Mouse (Mus musculus) kidney, embryonic 14.5 days (tissue): ENCODE measurements around the gene P2rx5. TPM values are rescaled to one million over a fixed set of nuclear protein-coding genes. Genes with fewer than 3 reads are reported as not detected.
A peak's percentile ranks its signal among the peaks of the same experiment; 100 is the strongest.

Source experiments
- ATAC-seq: fragments of 200-750 bp; cut with Nextera tagmentation; 2 replicates; pipeline ENCODE4 v1.8.0; 2017; ENCODE audit warnings: moderate number of reproducible peaks, mild to moderate bottlenecking, moderate TSS enrichment, moderate library complexity; ENCODE audit not compliant: low FRiP score, low TSS enrichment
- H3K27ac ChIP-seq: fragments of 300-500 bp; sonication (generic); 2 replicates; pipeline ENCODE4 v1.5.1; 2014; ENCODE audit warnings: low read depth, mild to moderate bottlenecking, low read length, moderate library complexity, mixed read lengths
- H3K27me3 ChIP-seq: fragments of 300-500 bp; sonication (generic); 2 replicates; pipeline ENCODE4 v1.6.1; 2014; ENCODE audit warnings: mild to moderate bottlenecking, low read length; ENCODE audit not compliant: control insufficient read depth, insufficient read depth
- H3K36me3 ChIP-seq: fragments of 300-500 bp; sonication (generic); 2 replicates; pipeline ENCODE4 v1.6.1; 2014; ENCODE audit warnings: low read length, mixed read lengths; ENCODE audit not compliant: control insufficient read depth, insufficient read depth
- H3K4me1 ChIP-seq: fragments of 300-500 bp; sonication (generic); 2 replicates; pipeline ENCODE4 v1.6.1; 2014; ENCODE audit warnings: low read length, mixed read lengths; ENCODE audit not compliant: control insufficient read depth, insufficient read depth
- H3K4me2 ChIP-seq: fragments of 300-500 bp; sonication (generic); replicated peaks from 2 replicates; pipeline ENCODE4 v1.6.1; 2014; ENCODE audit warnings: low read depth, mild to moderate bottlenecking, low read length
- H3K4me3 ChIP-seq: fragments of 300-500 bp; sonication (generic); 2 replicates; pipeline ENCODE4 v1.5.1; 2014; ENCODE audit warnings: mild to moderate bottlenecking, low read length
- H3K9ac ChIP-seq: fragments of 300-500 bp; sonication (generic); 2 replicates; pipeline ENCODE4 v1.6.1; 2014; ENCODE audit warnings: low read depth, mild to moderate bottlenecking, low read length, moderate library complexity
- H3K9me3 ChIP-seq: fragments of 300-500 bp; sonication (generic); 2 replicates; pipeline ENCODE4 v1.6.1; 2016; ENCODE audit warnings: low read length; ENCODE audit not compliant: control insufficient read depth
- WGBS: fragments of 180-500 bp; shearing (Covaris S2); extraction: QIAGEN DNeasy Blood & Tissue Kit; methylation state at CpG from one replicate; pipeline ENCODE4 v1.1.7; 2014; 5-methylcytosine and 5-hydroxymethylcytosine counted together
- polyA plus RNA-seq: library from polyadenylated mRNA; unstranded; fragments of >200 nt; fragmentation: Nextera tagmentation; extraction: Ambion mirVana; gene quantifications from 2 replicates; pipeline ENCODE4 v1.2.1, GENCODE M21; 2014

Gene P2rx5
- polyA plus RNA-seq, 1 experiment from 2014 or later = 0.34 TPM

- Histone ChIP-seq H3K9me3 (no peaks in the 10 kb centered on the region), H3K36me3 (peaks cover 21% of the 10 kb centered on the region), H3K4me1 (peaks cover 24% of the 10 kb centered on the region), H3K9ac (peak overlapping the region; percentile 92), H3K27me3 (no peaks in the 10 kb centered on the region), H3K4me2 (peak overlapping the region; percentile 73), H3K4me3 (peak overlapping the region; percentile 98), H3K27ac (peak overlapping the region; percentile 95; the same call in 1 of the 2 replicates)
- 4% methylated on average over 2 of the region's 2 CpGs for WGBS
- 0 out of 2 replicates have a peak, but pooled peaks have one; percentile 0 for ATAC-seq
These were observed 17.7 kb downstream of the P2rx5 start for GRCm38 (mm10) chr11:73177895-73178294.

DNA sequence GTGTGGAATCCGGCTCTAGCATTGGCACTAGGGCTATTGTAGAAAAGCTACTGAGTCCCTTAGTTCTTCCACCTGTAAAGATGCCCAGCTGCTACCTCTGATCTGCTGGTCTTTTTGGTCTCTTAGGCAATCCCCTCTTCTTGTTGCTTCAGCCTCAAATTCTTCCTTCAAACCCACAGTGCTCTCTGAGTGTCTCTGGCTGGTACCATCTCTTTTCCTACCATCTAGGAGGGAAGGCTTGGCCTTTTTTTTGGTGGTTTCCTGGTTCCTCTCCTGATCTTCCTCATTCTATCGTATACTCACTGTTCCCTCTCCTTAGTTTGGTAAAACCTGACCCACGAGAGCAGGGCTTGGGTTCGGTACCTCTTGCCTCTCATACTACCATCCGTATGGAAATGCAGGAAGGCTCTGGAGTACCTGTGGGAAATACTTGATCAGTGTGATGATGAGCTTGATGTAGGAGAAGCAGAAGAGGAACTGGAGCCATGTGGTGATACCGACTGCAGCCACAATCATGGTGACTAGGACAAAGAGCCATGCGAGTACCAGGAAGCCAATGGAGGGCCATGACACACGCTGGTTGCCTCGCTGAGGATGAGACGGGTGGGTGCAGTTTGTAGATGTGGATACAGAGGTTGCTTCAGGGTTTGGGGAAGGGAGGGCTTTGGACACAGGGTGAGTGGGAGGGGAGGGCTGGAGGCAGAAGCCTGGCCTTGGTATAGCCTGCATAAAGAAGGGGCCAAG is 25.8 kb downstream of the P2rx5 start:
- peaks cover 35% of the 10 kb centered on the region; the same call in 1 of the 2 replicates for H3K36me3 ChIP-seq
- 88% methylated on average over 10 of the region's 10 CpGs for WGBS
- ATAC-seq = no peak

GRCm38 (mm10) chr11:73187231-73187630 is 27.0 kb downstream of the P2rx5 start:
- H3K36me3 ChIP-seq = peaks cover 32% of the 10 kb centered on the region; the same call in 1 of the 2 replicates
- WGBS = 86% methylated on average over 6 of the region's 6 CpGs
- H3K4me3 ChIP-seq = no peak overlapping the region
- no peak overlapping the region for H3K27ac ChIP-seq
- no peak overlapping the region for H3K4me2 ChIP-seq
- no peaks in the 10 kb centered on the region for H3K9me3 ChIP-seq
- no peak overlapping the region for H3K9ac ChIP-seq
- no peaks in the 10 kb centered on the region for H3K27me3 ChIP-seq
- H3K4me1 ChIP-seq = no peaks in the 10 kb centered on the region
- no peak for ATAC-seq

More for the DNA sequence above, 25.8 kb downstream of the P2rx5 start:
- Histone ChIP-seq H3K9me3 (no peaks in the 10 kb centered on the region), H3K4me3 (no peak overlapping the region), H3K4me2 (no peak overlapping the region), H3K27me3 (no peaks in the 10 kb centered on the region), H3K4me1 (no peaks in the 10 kb centered on the region), H3K27ac (no peak overlapping the region), H3K9ac (no peak overlapping the region)

DNA sequence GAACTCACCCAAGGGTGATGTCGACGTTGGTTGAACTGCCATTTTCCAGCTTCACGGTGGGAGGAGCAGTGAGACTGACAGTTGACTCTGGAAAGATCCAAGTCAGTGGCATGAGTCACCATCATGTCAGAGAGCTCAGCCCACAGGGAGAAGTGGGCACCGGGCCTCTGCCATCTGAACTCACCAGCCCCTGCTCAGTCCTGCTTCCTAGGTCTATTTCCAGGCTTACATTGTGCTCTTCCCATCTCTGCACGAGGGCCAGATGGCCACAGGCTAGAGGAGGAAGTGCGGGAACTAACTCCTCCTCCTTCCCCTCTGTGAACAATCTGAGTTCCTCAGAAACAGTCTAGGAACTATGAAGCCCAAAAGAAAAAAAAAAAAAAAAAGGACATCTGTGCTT is 32.8 kb downstream of the P2rx5 start:
- no peak overlapping the region for H3K9ac ChIP-seq
- H3K4me2 ChIP-seq = no peak overlapping the region
- H3K36me3 ChIP-seq = peaks cover 14% of the 10 kb centered on the region; the same call in 1 of the 2 replicates
- H3K27ac ChIP-seq = no peak overlapping the region
- H3K4me1 ChIP-seq = no peaks in the 10 kb centered on the region
- no peak overlapping the region for H3K4me3 ChIP-seq
- H3K9me3 ChIP-seq = no peaks in the 10 kb centered on the region
- no peaks in the 10 kb centered on the region for H3K27me3 ChIP-seq
- 77% methylated on average over 6 of the region's 6 CpGs for WGBS
- ATAC-seq = no peak

DNA sequence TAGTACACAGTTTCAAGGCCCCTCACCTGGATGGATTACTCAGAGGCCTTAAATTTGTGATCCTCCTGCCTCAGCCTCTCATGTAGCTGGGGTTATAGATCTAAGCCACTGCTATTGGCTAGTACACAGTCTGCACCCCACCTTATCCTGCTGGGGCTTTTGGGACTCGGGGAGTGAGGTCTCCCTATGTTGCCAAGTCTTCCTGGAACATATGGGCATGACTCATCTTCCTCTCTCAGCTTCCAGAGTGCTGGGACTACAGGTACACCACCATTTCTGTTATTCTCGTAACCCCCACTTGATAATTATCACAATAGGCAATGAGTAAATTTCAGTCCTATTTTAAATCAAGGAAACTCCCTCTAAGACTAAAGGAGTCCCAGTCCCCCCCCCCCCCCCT is 34.2 kb downstream of the P2rx5 start:
- ATAC-seq = no peak
- no peak overlapping the region for H3K9ac ChIP-seq
- no peaks in the 10 kb centered on the region for H3K9me3 ChIP-seq
- no peak overlapping the region for H3K4me2 ChIP-seq
- H3K4me3 ChIP-seq = no peak overlapping the region
- no peaks in the 10 kb centered on the region for H3K27me3 ChIP-seq
- H3K4me1 ChIP-seq = no peaks in the 10 kb centered on the region
- H3K27ac ChIP-seq = no peak overlapping the region
- H3K36me3 ChIP-seq = peaks cover 10% of the 10 kb centered on the region; the same call in 1 of the 2 replicates
- 74% methylated on average over 2 of the region's 2 CpGs for WGBS

- Histone ChIP-seq H3K4me1 (no peaks in the 10 kb centered on the region), H3K4me2 (peak overlapping the region; percentile 83), H3K36me3 (no peaks in the 10 kb centered on the region), H3K4me3 (peak overlapping the region; percentile 57), H3K9ac (peak overlapping the region; percentile 63; the same call in 1 of the 2 replicates), H3K27ac (no peak overlapping the region), H3K27me3 (no peaks in the 10 kb centered on the region), H3K9me3 (no peaks in the 10 kb centered on the region)
- 5% methylated on average over 1 of the region's 1 CpGs for WGBS
- no peak for ATAC-seq
These were observed 38.0 kb downstream of the P2rx5 start for GRCm38 (mm10) chr11:73198190-73198589.

- Histone ChIP-seq H3K27me3 (no peaks in the 10 kb centered on the region), H3K4me3 (peak within 1 kb of the TSS; percentile 57), H3K4me2 (peak within 1 kb of the TSS; percentile 83), H3K9ac (peak within 1 kb of the TSS; percentile 63), H3K4me1 (no peaks in the 10 kb centered on the region), H3K27ac (no peak within 1 kb of the TSS), H3K36me3 (no peaks in the 10 kb centered on the region), H3K9me3 (no peaks in the 10 kb centered on the region)
- WGBS = 1% methylated on average over 22 of the region's 22 CpGs
- ATAC-seq = peak; percentile 96
These were observed 38.5 kb downstream of the P2rx5 start, which contains the start of gene Ctns for GRCm38 (mm10) chr11:73198603-73199229. Gene Ctns (minus strand): TSS chr11:73199042.

- Histone ChIP-seq H3K9me3 (no peaks in the 10 kb centered on the region), H3K27me3 (no peaks in the 10 kb centered on the region), H3K4me1 (no peaks in the 10 kb centered on the region), H3K9ac (peak within 1 kb of the TSS; percentile 63), H3K4me2 (peak within 1 kb of the TSS; percentile 83), H3K36me3 (no peaks in the 10 kb centered on the region), H3K4me3 (peak within 1 kb of the TSS; percentile 57), H3K27ac (no peak within 1 kb of the TSS)
- WGBS = under 1% methylated on average over 32 of the region's 32 CpGs
- ATAC-seq = peak; percentile 97
These were observed 39.0 kb downstream of the P2rx5 start, which contains the start of gene Shpk for GRCm38 (mm10) chr11:73199230-73199712. Gene Shpk (plus strand): TSS chr11:73199460.

DNA sequence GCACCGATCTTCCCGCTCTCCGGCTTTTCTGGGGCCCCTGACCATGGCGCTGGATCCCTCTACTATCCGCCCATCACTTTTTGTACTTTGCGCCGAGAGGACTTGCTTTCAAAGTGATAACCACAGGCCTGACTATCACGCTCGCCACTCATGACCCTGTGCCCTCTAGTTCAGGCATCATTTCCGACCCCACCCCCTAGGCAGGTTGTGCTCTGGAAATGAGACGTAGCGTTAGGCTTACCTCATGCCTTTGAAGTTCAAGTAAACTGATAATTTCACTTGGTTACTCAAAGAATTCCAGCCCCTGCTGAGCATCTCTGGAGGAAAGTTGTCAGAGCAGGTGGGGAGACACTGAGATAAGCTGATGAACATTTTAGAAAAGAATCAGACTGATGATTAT is 39.7 kb downstream of the P2rx5 start:
- H3K4me1 ChIP-seq = no peaks in the 10 kb centered on the region
- H3K4me2 ChIP-seq = peak overlapping the region; percentile 83

More for the DNA sequence above, 39.7 kb downstream of the P2rx5 start:
- Histone ChIP-seq H3K27me3 (no peaks in the 10 kb centered on the region), H3K9ac (peak overlapping the region; percentile 63; the same call in 1 of the 2 replicates), H3K4me3 (peak overlapping the region; percentile 57), H3K36me3 (no peaks in the 10 kb centered on the region), H3K9me3 (no peaks in the 10 kb centered on the region), H3K27ac (no peak overlapping the region)
- no peak for ATAC-seq
- WGBS = 3% methylated on average over 12 of the region's 12 CpGs
